Mouse (Mus musculus) kidney, adult 11 months (tissue): Measurements from ENCODE around the gene Gm12355.

Source experiments
- DNase-seq: peaks from one replicate; pipeline ENCODE4 v3.0.0; 2022

Gene Gm12355

GRCm38 (mm10) chr11:98599291-98599690 lies 26.2 kb downstream of the Gm12355 start:
- no peak for DNase-seq

GRCm38 (mm10) chr11:98598851-98599290 lies 26.6 kb downstream of the Gm12355 start:
- DNase-seq = no peak

GRCm38 (mm10) chr11:98597991-98598390 lies 27.5 kb downstream of the Gm12355 start, which contains the start of gene Lrrc3c:
TSS of gene Lrrc3c (plus strand) at chr11:98598291.
- no peak for DNase-seq

GRCm38 (mm10) chr11:98597363-98597762 lies 28.1 kb downstream of the Gm12355 start:
- no peak for DNase-seq

GRCm38 (mm10) chr11:98595955-98596354 lies 29.5 kb downstream of the Gm12355 start:
- DNase-seq = no peak

GRCm38 (mm10) chr11:98595473-98595872 lies 30.0 kb downstream of the Gm12355 start:
- no peak for DNase-seq

GRCm38 (mm10) chr11:98595021-98595420 lies 30.4 kb downstream of the Gm12355 start:
- no peak for DNase-seq

- DNase-seq = no peak
Measured at GRCm38 (mm10) chr11:98590548-98591445, 34.7 kb downstream of the Gm12355 start.

- DNase-seq = no peak
Measured at GRCm38 (mm10) chr11:98589306-98589705, 36.2 kb downstream of the Gm12355 start.

- no peak for DNase-seq
Measured at GRCm38 (mm10) chr11:98588833-98589281, 36.6 kb downstream of the Gm12355 start.

- DNase-seq = peak; percentile 83
Measured at GRCm38 (mm10) chr11:98587684-98588546, 37.5 kb downstream of the Gm12355 start.

- peak; percentile 97 for DNase-seq
Measured at GRCm38 (mm10) chr11:98586892-98587563, 38.4 kb downstream of the Gm12355 start, which contains the start of gene Ormdl3. TSS of gene Ormdl3 (minus strand) at chr11:98587368.

- peak; percentile 30 for DNase-seq
Measured at GRCm38 (mm10) chr11:98586087-98586891, 39.2 kb downstream of the Gm12355 start.

- DNase-seq = no peak
Measured at GRCm38 (mm10) chr11:98584629-98585177, 40.8 kb downstream of the Gm12355 start.

GRCm38 (mm10) chr11:98584146-98584545 lies 41.3 kb downstream of the Gm12355 start:
- no peak for DNase-seq

GRCm38 (mm10) chr11:98583571-98583970 lies 41.9 kb downstream of the Gm12355 start:
- DNase-seq = no peak

- DNase-seq = no peak
Measured at GRCm38 (mm10) chr11:98583265-98583552, 42.3 kb downstream of the Gm12355 start.

- no peak for DNase-seq
Measured at GRCm38 (mm10) chr11:98582551-98583264, 42.8 kb downstream of the Gm12355 start.

- no peak for DNase-seq
Measured at GRCm38 (mm10) chr11:98582030-98582388, 43.5 kb downstream of the Gm12355 start.

GRCm38 (mm10) chr11:98581286-98582029 lies 44.0 kb downstream of the Gm12355 start:
- DNase-seq = no peak
